Mouse (Mus musculus): ENCODE data around the gene Samd3.

The Samd3 gene

GRCm38 (mm10) chr10:26229488-26229887 lies at the start of gene Samd3:
TSS of gene Samd3 (plus strand) at chr10:26229707.
- DNase-seq (ENCODE audit: low spot score in 2 of 2): no peak

GRCm38 (mm10) chr10:26185289-26185688 lies 44.2 kb upstream of the Samd3 start:
- no peak for DNase-seq (ENCODE audit: low spot score in 2 of 2)

- DNase-seq (ENCODE audit: low spot score in 2 of 2): no peak
Observed at GRCm38 (mm10) chr10:26190811-26191210, 38.7 kb upstream of the Samd3 start.

- DNase-seq (ENCODE audit: low spot score in 2 of 2): no peak
Observed at GRCm38 (mm10) chr10:26194892-26195291, 34.6 kb upstream of the Samd3 start.

GRCm38 (mm10) chr10:26202708-26203368 lies 26.7 kb upstream of the Samd3 start:
- peak in 1 of 2 experiments; percentile 11 for DNase-seq (ENCODE audit: low spot score in 2 of 2)

- DNase-seq (ENCODE audit: low spot score in 2 of 2): no peak
Observed at GRCm38 (mm10) chr10:26220729-26221128, 8.8 kb upstream of the Samd3 start.

GRCm38 (mm10) chr10:26226241-26226640 lies 3.3 kb upstream of the Samd3 start:
- DNase-seq (ENCODE audit: low spot score in 2 of 2): no peak

GRCm38 (mm10) chr10:26226734-26227133 lies 2.8 kb upstream of the Samd3 start:
- no peak for DNase-seq (ENCODE audit: low spot score in 2 of 2)

GRCm38 (mm10) chr10:26228187-26228586 lies 1.3 kb upstream of the Samd3 start:
- no peak for DNase-seq (ENCODE audit: low spot score in 2 of 2)

- DNase-seq (ENCODE audit: low spot score in 2 of 2): no peak
Observed at GRCm38 (mm10) chr10:26232071-26232653, 2.7 kb downstream of the Samd3 start.

- no peak for DNase-seq (ENCODE audit: low spot score in 2 of 2)
Observed at GRCm38 (mm10) chr10:26238559-26238958, 9.1 kb downstream of the Samd3 start.

- no peak for DNase-seq (ENCODE audit: low spot score in 2 of 2)
Observed at GRCm38 (mm10) chr10:26239090-26239489, 9.6 kb downstream of the Samd3 start.

GRCm38 (mm10) chr10:26243203-26243602 lies 13.7 kb downstream of the Samd3 start:
- DNase-seq (ENCODE audit: low spot score in 2 of 2): no peak

- DNase-seq (ENCODE audit: low spot score in 2 of 2): no peak
Observed at GRCm38 (mm10) chr10:26244466-26244865, 15.0 kb downstream of the Samd3 start.

GRCm38 (mm10) chr10:26249426-26250165 lies 20.1 kb downstream of the Samd3 start:
- peak; percentile 71 to 83 for DNase-seq (ENCODE audit: low spot score in 2 of 2)

GRCm38 (mm10) chr10:26259908-26260307 lies 30.4 kb downstream of the Samd3 start:
- no peak for DNase-seq (ENCODE audit: low spot score in 2 of 2)

GRCm38 (mm10) chr10:26263744-26264459 lies 34.4 kb downstream of the Samd3 start:
- no peak for DNase-seq (ENCODE audit: low spot score in 2 of 2)

GRCm38 (mm10) chr10:26275414-26275813 lies 45.9 kb downstream of the Samd3 start:
- no peak for DNase-seq (ENCODE audit: low spot score in 2 of 2)

- DNase-seq (ENCODE audit: low spot score in 2 of 2): no peak
Observed at GRCm38 (mm10) chr10:26280009-26280408, 50.5 kb downstream of the Samd3 start.

GRCm38 (mm10) chr10:26287136-26287535 lies 57.6 kb downstream of the Samd3 start:
- peak; percentile 11 to 30 for DNase-seq (ENCODE audit: low spot score in 2 of 2)

- peak; percentile 51 to 75 for DNase-seq (ENCODE audit: low spot score in 2 of 2)
Observed at GRCm38 (mm10) chr10:26297200-26297599, 67.7 kb downstream of the Samd3 start.

GRCm38 (mm10) chr10:26297626-26298025 lies 68.1 kb downstream of the Samd3 start:
- DNase-seq (ENCODE audit: low spot score in 2 of 2): no peak
